Mouse (Mus musculus) heart, postnatal 0 days (tissue): ENCODE measurements at regions not wholly inside any gene's neighbourhood (a gene's known extent, or its start where the extent isn't known, plus 50 kb on each side); places are given as distances from the start of the nearest gene placed in this dataset.

ENCODE experiments used
- CTCF ChIP-seq: IDR thresholded peaks from 2 replicates; pipeline ENCODE4 v1.5.1; 2016; ENCODE audit warnings: antibody characterized with exemption, control low read depth, low read depth
- EP300 ChIP-seq: IDR thresholded peaks from 2 replicates; pipeline ENCODE4 v1.6.1; 2016; ENCODE audit warnings: antibody characterized with exemption, low read depth

DNA sequence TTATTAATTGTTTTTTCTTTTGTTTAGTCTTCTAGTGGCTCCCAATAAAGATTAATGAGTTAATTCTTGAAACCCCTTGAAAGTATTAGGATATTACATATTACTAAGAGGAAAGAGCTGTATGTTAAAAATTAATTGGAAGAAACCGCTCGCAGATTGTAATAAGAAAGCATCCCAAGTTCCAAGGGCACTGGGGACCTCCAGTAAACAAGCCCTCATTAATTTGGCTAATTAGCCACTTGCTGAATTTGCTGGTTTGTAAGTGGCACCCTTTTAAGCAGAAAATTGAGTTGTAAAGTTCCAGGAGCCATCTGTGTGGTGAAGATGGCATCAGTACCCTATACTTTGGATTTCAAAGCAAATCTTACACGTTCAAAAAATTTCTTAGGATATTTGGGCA is 295.8 kb downstream of the Rwdd3 start:
- TF ChIP-seq CTCF (no peak), EP300 (no peak)
